Mouse (Mus musculus) right cerebral cortex, adult 18-20 months (tissue): ENCODE measurements at regions not wholly inside any gene's neighbourhood (a gene's known extent, or its start where the extent isn't known, plus 50 kb on each side); places are given as distances from the start of the nearest gene placed in this dataset.

Experiments
- DNase-seq: peaks from one replicate; pipeline ENCODE4 v3.0.0; 2022; ENCODE audit warnings: mixed read lengths

- no peak for DNase-seq
These were observed 157.5 kb upstream of the Eif4g2 start for GRCm38 (mm10) chr7:111240234-111240826.

- DNase-seq, result no peak
These were observed 155.0 kb upstream of the Eif4g2 start for GRCm38 (mm10) chr7:111237819-111238218.

DNA sequence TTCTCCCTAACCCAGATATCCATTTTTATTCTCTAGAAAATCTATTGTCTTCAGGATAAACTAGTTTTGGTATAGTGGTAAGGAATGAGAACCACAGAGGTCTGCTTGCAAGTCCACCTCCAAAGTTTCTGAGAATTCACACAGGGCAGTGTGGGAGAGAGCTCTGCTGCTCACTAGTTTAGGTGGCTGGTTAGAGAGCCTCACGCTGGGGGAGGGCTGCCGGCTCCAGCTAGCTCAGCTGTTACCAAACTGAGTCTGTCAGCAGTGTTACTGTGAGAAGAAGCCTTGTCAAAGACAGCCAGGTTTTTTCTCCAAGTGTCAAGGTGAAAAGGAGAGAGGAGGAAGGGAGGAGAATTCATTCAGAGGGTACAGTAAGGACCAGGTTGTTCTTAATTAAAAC lies 147.8 kb upstream of the Eif4g2 start:
- peak; percentile 23 for DNase-seq

DNA sequence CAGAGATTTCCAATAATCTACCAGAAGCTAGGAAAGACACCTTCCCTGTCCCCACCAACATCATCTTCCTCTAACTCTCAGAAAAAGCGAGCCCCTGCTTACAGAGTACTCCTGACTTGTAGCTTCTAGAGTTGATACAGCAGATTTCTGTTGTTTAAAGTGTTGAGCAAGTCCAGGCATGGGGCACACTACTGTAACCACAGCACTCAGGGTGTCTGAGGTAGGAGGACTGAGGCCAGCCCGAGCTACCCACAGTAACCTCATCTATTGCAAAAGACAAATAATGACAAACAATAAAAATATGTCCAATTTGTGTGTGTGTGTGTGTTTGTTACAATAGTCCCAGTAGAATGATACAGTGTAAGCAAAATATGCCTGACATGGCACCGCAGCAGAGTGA lies 144.3 kb upstream of the Eif4g2 start:
- DNase-seq, result no peak

DNA sequence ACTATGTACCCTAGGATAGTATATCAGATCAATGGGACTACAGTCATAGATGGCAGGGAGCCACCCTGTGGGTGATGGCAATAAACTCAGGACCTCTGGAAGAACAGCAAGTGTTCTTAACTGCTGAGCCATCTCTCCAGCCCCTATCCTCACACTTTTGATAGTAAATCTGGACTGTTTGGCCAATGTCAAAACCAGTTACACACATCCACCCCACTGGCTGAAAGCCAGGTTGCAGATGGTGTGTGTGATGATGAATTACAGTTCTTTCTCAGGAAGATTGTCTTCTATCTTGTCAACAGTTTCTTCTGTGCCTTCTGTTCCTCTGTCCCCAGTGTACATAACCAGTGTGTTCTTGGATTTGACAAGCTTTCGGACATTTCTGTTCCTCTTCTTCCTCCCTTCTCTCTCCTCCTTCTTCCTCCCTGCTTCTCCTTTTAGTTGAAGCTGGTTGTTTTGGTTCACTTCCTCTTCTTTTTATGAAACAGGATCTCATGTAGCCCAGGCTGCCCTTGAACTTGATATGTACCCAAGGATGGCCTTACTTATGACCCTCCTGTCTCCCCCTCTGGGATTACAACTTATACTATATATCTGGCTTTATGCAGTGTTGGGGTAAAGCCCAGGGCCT lies 143.3 kb upstream of the Eif4g2 start:
- DNase-seq, result no peak

DNA sequence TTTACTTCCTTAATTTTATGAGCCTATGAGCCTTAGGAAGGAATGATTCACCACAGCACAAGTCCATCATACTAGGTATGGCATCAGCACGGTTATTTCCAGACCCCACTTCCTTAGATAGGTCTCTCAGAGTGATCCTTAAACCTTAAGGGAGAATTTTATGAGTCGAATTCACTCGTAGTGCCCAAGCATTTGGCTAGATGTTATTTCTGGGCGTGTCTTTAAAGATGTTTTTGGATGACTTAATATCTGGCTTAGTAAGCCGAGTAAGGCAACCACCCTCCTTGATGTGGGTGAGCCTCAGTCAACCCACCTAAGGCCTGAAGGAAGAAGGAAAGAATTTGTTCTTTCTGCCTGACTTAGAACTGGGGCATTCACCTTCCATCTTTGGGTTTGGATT lies 132.8 kb upstream of the Eif4g2 start:
- no peak for DNase-seq

DNA sequence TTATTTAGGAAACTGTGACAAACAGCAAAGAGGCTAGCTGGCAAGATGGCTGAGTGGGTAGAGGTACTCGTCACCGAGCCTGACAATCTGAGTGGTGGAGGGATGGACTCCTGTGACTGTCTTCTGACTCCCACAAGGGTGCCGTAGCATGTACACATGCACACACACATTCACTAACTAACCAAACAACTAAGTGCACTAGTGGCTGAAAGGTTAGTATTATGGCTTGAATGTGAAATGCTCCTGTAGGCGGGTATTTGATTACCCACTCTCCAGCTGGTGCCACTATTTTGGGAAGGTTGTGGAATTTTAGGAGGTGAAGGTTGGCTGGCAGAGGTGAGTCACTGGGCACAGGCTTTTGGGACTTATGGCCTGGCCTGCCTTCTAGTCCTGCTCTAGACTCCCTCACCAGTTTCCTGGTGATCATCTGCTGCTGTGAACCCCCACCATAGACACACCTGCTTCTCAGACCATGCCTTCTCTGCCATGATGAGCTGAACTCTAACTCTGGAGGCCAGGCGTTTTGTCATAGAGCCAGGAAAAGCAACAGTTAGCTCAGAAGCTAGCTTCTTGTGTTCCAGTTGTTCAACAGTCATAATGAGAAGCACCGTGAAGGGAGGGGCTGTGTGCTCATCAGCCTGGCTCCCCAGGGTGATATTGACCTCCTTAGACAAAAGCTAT lies 131.5 kb upstream of the Eif4g2 start:
- no peak for DNase-seq

DNA sequence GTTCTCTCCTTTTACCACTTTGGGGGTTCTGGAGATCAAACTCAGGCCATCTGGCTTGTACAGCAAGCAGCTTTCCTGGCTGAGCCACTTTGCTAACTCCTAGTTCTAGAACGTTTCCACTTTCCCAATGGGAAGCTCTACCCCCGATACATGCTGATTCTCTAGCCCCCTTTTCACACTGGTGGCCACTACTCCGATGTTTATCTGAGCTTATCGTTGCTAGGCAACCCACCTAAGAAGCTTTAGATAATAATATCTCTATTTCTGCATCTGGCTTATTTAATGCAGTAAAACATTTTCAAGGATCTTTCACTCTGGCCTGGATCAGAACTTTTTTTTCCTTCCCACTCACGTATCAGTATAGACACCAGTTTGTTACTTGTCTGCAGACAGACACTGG lies 129.4 kb upstream of the Eif4g2 start:
- no peak for DNase-seq

DNA sequence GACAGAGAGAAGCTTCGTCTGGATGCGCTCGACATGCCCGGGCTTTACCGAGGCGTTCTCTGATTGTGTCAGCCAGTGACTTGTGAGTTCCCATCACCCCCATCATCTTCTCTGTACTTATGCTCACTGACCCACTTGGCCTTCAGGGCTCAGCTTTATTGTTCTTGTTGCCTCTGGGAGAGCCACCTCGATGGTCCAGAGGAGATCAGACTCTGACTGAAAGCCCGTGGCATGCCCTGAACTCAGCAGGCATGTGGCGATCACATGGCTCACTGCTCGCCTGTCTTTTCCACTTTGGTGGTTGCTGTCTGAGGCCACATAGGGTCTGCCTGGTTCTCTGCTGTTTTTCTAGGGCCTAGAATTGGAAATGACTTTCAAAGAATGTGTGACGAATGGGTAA lies 128.8 kb upstream of the Eif4g2 start:
- no peak for DNase-seq

DNA sequence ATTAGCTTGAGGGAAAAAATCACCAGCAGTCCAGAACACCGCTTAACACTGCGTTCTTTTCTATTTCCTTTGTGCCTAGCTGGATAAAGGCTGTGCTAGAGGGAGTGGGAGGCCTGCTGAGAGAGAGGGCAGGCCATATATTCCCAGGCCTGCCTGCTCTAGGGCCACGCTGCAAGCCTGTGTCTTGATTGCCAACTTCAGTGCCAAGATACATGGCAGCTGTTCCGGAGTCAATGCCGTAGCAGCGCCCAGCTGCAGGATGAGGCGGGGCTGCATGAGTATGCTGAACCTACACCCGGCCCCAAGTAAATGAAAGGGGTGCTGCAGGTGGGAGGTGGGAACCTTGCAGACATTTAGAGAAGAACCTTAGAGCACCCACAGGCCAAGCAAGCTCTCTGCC lies 127.5 kb upstream of the Eif4g2 start:
- no peak for DNase-seq

DNA sequence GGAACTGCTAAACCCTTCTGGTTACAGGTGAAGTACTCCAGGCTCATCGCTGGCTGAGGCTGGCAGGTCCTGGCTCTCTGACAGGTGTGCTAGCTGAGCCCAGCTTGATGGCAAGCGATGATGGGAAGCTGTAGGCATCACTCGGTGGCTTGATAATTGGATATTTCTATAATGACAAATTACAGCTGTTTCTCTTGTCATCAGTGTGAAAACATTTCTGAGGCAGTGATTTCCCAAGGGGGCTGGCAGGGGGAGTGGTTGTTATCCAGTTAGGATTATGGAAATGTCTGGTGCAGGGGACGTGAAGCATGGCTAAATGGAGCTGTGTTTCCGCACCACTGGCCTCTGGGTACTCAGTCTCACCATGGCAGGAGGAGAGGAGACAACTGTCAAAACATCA lies 123.0 kb upstream of the Eif4g2 start:
- DNase-seq, result no peak

- no peak for DNase-seq
These were observed 116.0 kb upstream of the Eif4g2 start for GRCm38 (mm10) chr7:111198608-111199355.

DNA sequence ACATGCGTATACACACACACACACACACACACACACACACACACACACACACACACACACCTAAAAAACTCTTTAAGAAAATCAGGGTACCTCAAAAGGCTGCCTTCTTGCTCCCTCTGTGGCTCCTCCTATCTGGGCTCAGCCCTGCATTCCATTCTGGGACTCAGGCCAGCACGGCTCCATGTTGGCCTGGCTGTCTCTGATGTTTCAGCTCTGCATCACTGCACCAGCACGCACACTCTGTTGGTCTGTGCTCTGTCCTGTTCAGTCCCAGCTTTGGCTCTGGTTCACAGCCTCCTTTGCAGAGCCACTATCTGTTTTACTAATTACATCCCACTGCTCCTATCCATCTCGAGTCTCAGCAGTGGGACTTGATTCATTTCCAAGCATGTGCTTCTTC lies 108.8 kb upstream of the Eif4g2 start:
- DNase-seq, result no peak

DNA sequence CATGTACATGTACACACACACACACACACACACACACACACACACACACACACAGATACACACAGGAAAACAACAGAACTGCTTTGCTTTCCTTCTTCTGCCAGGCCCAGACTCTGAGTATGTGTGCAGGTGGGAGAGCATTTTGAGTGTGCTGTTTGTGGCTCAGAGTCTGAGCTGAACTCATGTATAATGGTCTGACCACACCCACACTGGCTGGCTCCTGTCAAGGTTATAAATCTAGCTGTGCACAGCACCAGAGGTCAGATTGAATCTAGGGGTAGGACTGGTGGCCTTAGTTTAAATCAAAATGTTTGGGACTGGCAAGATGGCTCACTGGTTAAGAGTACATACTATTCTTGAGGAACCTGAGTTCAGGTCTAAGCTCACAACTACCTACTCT lies 108.4 kb upstream of the Eif4g2 start:
- no peak for DNase-seq

GRCm38 (mm10) chr7:111189731-111190130 lies 106.9 kb upstream of the Eif4g2 start:
- no peak for DNase-seq

- no peak for DNase-seq
These were observed 103.1 kb upstream of the Eif4g2 start for GRCm38 (mm10) chr7:111185954-111186353.

GRCm38 (mm10) chr7:111183512-111183911 lies 100.7 kb upstream of the Eif4g2 start:
- DNase-seq, result no peak

DNA sequence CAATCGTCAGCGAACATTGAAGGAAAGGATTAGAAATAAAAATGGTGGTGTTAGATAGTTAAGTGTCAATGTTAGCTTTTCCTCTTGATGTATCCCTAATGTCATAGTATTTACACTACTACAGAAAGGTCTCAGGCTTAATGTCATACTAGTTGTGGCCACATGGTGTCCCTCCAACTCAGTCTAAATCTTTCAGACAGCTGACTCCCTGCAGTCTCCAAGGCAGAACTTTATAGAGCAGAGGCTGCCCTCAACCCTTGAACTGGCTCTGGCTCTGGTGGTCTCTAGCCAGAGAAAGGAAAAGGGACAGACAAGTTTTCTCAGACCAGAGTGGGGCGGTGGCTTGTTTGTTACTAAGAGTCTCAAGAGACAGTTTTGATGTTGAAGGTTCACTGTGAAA lies 99.5 kb upstream of the Eif4g2 start:
- peak; percentile 47 for DNase-seq

GRCm38 (mm10) chr7:111179401-111180271 lies 96.8 kb upstream of the Eif4g2 start:
- no peak for DNase-seq

- DNase-seq, result no peak
These were observed 91.7 kb upstream of the Eif4g2 start for GRCm38 (mm10) chr7:111174393-111175124.

GRCm38 (mm10) chr7:111172061-111172460 lies 89.2 kb upstream of the Eif4g2 start:
- no peak for DNase-seq
